Mouse (Mus musculus) embryonic fibroblast, embryonic 13.5 days (primary cell): ENCODE results near the gene Wnt10a.

Experiments
- CTCF ChIP-seq: IDR thresholded peaks from 2 replicates; pipeline ENCODE4 v1.5.1; 2011; ENCODE audit warnings: mild to moderate bottlenecking, control low read depth, low read length, moderate library complexity, borderline replicate concordance; ENCODE audit not compliant: insufficient read depth
- POLR2A ChIP-seq: IDR thresholded peaks from 2 replicates; pipeline ENCODE4 v1.6.1; 2011; ENCODE audit warnings: low read depth, mild to moderate bottlenecking, control low read depth, low read length, moderate library complexity

DNA sequence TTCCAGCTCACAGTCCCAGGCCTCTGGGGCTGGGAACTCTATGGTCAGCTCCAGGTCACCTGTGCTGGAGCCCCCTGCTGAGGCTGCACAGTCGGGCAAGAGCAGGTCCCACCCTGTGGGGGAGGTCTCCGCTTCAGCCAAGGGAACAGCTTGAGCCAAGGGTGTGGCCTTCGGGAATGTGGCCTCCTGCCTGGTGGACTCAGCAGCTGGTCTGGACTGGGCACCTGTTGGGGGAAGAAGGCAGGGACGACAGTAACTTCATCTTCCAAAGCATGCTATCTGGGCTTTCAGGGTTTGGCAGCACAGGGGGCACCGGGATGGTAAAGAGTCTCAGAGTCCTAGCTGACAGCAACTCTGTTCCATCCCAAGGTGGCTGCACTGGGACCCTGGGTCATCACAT is 44.0 kb upstream of the Wnt10a start:
- TF ChIP-seq POLR2A (no peak), CTCF (no peak)
